Mouse (Mus musculus) testis, adult 2 months (tissue): ENCODE results near the gene Ndufa6.

Experiments used
- CTCF ChIP-seq: fragments of 200-500 bp; IDR thresholded peaks from 2 replicates; pipeline ENCODE4 v1.5.1; 2012; ENCODE audit warnings: low read depth, mild to moderate bottlenecking, inconsistent platforms, low read length, moderate library complexity; ENCODE audit not compliant: control insufficient read depth, insufficient read depth, insufficient replicate concordance
- POLR2A ChIP-seq: fragments of 200-500 bp; IDR thresholded peaks from 2 replicates; pipeline ENCODE4 v1.6.1; 2012; ENCODE audit warnings: low read depth, mild to moderate bottlenecking, inconsistent platforms, low read length, moderate library complexity; ENCODE audit not compliant: control insufficient read depth

GRCm38 (mm10) chr15:82347852-82348251, 6.3 kb downstream of the Ndufa6 start:
- TF ChIP-seq CTCF (no peak), POLR2A (no peak)
